Mouse (Mus musculus): ENCODE measurements at regions not wholly inside any gene's neighbourhood (a gene's known extent, or its start where the extent isn't known, plus 50 kb on each side); places are given as distances from the start of the nearest gene placed in this dataset.

DNA sequence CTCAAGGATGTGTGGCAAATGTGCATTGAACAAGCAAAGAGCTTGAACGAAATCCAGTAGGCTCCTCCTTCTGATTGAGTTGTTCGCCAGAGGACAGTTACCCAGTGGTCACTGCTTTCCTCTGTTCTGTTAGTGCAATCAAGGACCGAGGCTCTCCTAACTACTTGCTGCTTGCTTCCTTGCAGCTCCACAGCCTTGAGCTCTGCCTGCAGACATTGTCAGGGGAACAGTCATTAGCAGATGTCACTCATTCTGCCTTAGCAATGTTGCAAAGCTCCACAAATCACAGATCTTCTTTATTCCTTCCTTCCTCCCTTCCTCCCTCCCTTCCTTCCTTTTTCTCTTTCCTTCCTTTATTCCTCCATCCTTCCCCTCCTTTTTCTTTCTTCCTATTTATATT lies 108.2 kb upstream of the Spats2l start:
- TF ChIP-seq EP300 (IDR thresholded peaks at IDR 0.05): no peak
- no peak for TF ChIP-seq CTCF (IDR thresholded peaks at IDR 0.05)
